Mouse (Mus musculus) forebrain, embryonic 13.5 days (tissue): ENCODE measurements around the gene Rffl. TPM values are rescaled to one million over a fixed set of nuclear protein-coding genes. Genes with fewer than 3 reads are reported as not detected.

ENCODE experiments used
- polyA plus RNA-seq: library from polyadenylated mRNA; unstranded; fragments of >200 nt; fragmentation: Nextera tagmentation; extraction: Ambion mirVana; gene quantifications from 2 replicates; pipeline ENCODE4 v1.2.1, GENCODE M21; 2015

Gene Rffl
- polyA plus RNA-seq, 1 experiment from 2014 or later: 14.4 TPM

Other genes starting within 250 kb of the Rffl start
- 0.18 and 0.42 TPM in 2 replicates for gene Cct6b, start 106.9 kb downstream of the Rffl start, polyA plus RNA-seq
- gene Zfp830, start 106.9 kb downstream of the Rffl start, polyA plus RNA-seq: 34.8 and 38.1 TPM in 2 replicates
- 31.4 and 35.9 TPM in 2 replicates for gene Lig3, start 90.1 kb downstream of the Rffl start, polyA plus RNA-seq
- 10.9 and 12.8 TPM in 2 replicates for gene Rad51d, start 19.4 kb upstream of the Rffl start, polyA plus RNA-seq
- gene Fndc8, start 20.9 kb upstream of the Rffl start, polyA plus RNA-seq: 0.22 and 0.42 TPM in 2 replicates
- gene Nle1, start 37.2 kb upstream of the Rffl start, polyA plus RNA-seq: 28.1 and 35.9 TPM in 2 replicates
- 0.25 and 0.40 TPM in 2 replicates for gene Unc45b, start 39.3 kb upstream of the Rffl start, polyA plus RNA-seq
- 0.18 and 0.30 TPM in 2 replicates for gene Slfn5, start 80.1 kb upstream of the Rffl start, polyA plus RNA-seq
- gene Slfn9, start 120.6 kb upstream of the Rffl start, polyA plus RNA-seq: 9.3 and 10.2 TPM in 2 replicates
- gene Slfn8, start 149.6 kb upstream of the Rffl start, polyA plus RNA-seq: 0.09 and 0.17 TPM in 2 replicates
- 0.28 and 0.61 TPM in 2 replicates for gene Slfn2, start 193.9 kb upstream of the Rffl start, polyA plus RNA-seq
- gene Slfn1, start 245.6 kb upstream of the Rffl start, polyA plus RNA-seq: not detected in 2 replicates